Mouse (Mus musculus) midbrain, embryonic 16.5 days (tissue): ENCODE results near the gene Pcid2. TPM values are rescaled to one million over a fixed set of nuclear protein-coding genes. Genes with fewer than 3 reads are reported as not detected.

ENCODE experiments used
- ATAC-seq: fragments of 200-750 bp; cut with Nextera tagmentation; 2 replicates; pipeline ENCODE4 v1.8.0; 2017; ENCODE audit warnings: moderate TSS enrichment
- H3K27ac ChIP-seq: fragments of 300-500 bp; sonication (generic); 2 replicates; pipeline ENCODE4 v1.5.1; 2014; ENCODE audit warnings: mild to moderate bottlenecking, low read length, mixed read lengths
- H3K27me3 ChIP-seq: fragments of 300-500 bp; sonication (generic); 2 replicates; pipeline ENCODE4 v1.6.1; 2014; ENCODE audit warnings: low read depth, low read length, mixed read lengths; ENCODE audit not compliant: control insufficient read depth, insufficient read depth
- H3K36me3 ChIP-seq: fragments of 300-500 bp; sonication (generic); 2 replicates; pipeline ENCODE4 v1.6.1; 2014; ENCODE audit warnings: mild to moderate bottlenecking, low read length, moderate library complexity, mixed read lengths; ENCODE audit not compliant: control insufficient read depth, insufficient read depth
- H3K4me1 ChIP-seq: fragments of 300-500 bp; sonication (generic); 2 replicates; pipeline ENCODE4 v1.6.1; 2014; ENCODE audit warnings: mild to moderate bottlenecking, low read length, mixed read lengths; ENCODE audit not compliant: control insufficient read depth, insufficient read depth
- H3K4me2 ChIP-seq: fragments of 300-500 bp; sonication (generic); 2 replicates; pipeline ENCODE4 v1.6.1; 2014; ENCODE audit warnings: mild to moderate bottlenecking, low read length, mixed read lengths
- H3K4me3 ChIP-seq: fragments of 300-500 bp; sonication (generic); 2 replicates; pipeline ENCODE4 v1.5.1; 2014; ENCODE audit warnings: low read depth, mild to moderate bottlenecking, low read length, moderate library complexity, mixed read lengths
- H3K9ac ChIP-seq: fragments of 300-500 bp; sonication (generic); 2 replicates; pipeline ENCODE4 v1.6.1; 2014; ENCODE audit warnings: low read depth, low read length, mixed read lengths
- H3K9me3 ChIP-seq: fragments of 300-500 bp; sonication (generic); replicated peaks from 2 replicates; pipeline ENCODE4 v1.6.1; 2014; ENCODE audit warnings: mild to moderate bottlenecking, low read length, mixed read lengths; ENCODE audit not compliant: control insufficient read depth, poor library complexity, severe bottlenecking
- WGBS: fragments of 180-500 bp; shearing (Covaris S2); extraction: QIAGEN DNeasy Blood & Tissue Kit; methylation state at CpG from one replicate; pipeline ENCODE4 v1.1.7; 2014; 5-methylcytosine and 5-hydroxymethylcytosine counted together
- microRNA-seq: library from miRNA; unstranded; fragments of <30 nt; microRNA quantifications from one replicate; pipeline ENCODE4, GENCODE M21; 2017
- polyA plus RNA-seq: library from polyadenylated mRNA; unstranded; fragments of >200 nt; fragmentation: Nextera tagmentation; extraction: Ambion mirVana; gene quantifications from 2 replicates; pipeline ENCODE4 v1.2.1, GENCODE M21; 2015

Pcid2 gene
- polyA plus RNA-seq, 1 experiment from 2014 or later = 38.6 TPM

DNA sequence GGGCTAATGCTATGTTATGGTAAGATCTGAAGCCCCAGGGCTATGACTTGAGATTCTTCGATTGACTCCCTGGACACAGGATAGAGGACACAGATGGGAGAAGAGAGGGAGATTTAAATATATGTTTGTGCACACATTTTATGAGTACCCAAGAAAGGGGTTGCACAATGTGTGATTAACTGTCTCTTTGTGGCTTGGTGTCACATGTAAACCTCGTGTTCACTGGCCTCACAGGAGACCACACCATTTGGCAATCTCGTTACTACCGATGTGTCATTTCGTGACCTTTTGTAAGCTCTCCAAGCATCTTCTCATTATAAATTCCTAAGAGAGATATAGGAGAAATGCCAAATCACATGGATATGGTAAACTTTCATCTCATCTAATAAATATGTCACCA is 77.6 kb downstream of the Pcid2 start:
- WGBS = 93% methylated on average over 5 of the region's 5 CpGs

More for the DNA sequence above, 77.6 kb downstream of the Pcid2 start:
- no peaks in the 10 kb centered on the region for H3K9me3 ChIP-seq
- no peak for ATAC-seq
- no peak overlapping the region for H3K4me3 ChIP-seq
- H3K27me3 ChIP-seq = no peaks in the 10 kb centered on the region
- no peaks in the 10 kb centered on the region for H3K4me1 ChIP-seq
- no peak overlapping the region for H3K4me2 ChIP-seq
- no peak overlapping the region for H3K27ac ChIP-seq
- no peak overlapping the region for H3K9ac ChIP-seq
- no peaks in the 10 kb centered on the region; the same call in 1 of the 2 replicates for H3K36me3 ChIP-seq

Small RNA genes lying within 50 kb of the gene (microRNA-seq; reads per million reads assigned to microRNA genes)
- not detected for gene Mir7065

Other genes starting within 250 kb of the Pcid2 start
- 185 and 190 TPM in 2 replicates for gene Mcf2l, start 231.7 kb downstream of the Pcid2 start, polyA plus RNA-seq
- 0.15 TPM in 1 of 2 replicates, not detected in the other for gene F7, start 79.4 kb downstream of the Pcid2 start, polyA plus RNA-seq
- 0.12 and 0.25 TPM in 2 replicates for gene F10, start 68.2 kb downstream of the Pcid2 start, polyA plus RNA-seq
- 1.2 and 2.0 TPM in 2 replicates for gene Proz, start 44.5 kb downstream of the Pcid2 start, polyA plus RNA-seq
- gene Cul4a, start 162 bp upstream of the Pcid2 start, polyA plus RNA-seq = 72.9 and 77.1 TPM in 2 replicates
- gene Lamp1, start 53.7 kb upstream of the Pcid2 start, polyA plus RNA-seq = 263 and 294 TPM in 2 replicates
- gene Grtp1, start 95.2 kb upstream of the Pcid2 start, polyA plus RNA-seq = 16.9 and 19.7 TPM in 2 replicates
- 0.29 TPM in 1 of 2 replicates, not detected in the other for gene Adprhl1, start 148.7 kb upstream of the Pcid2 start, polyA plus RNA-seq
- 35.5 and 35.9 TPM in 2 replicates for gene Dcun1d2, start 182.7 kb upstream of the Pcid2 start, polyA plus RNA-seq
- gene Tmco3, start 182.7 kb upstream of the Pcid2 start, polyA plus RNA-seq = 45.1 and 54.1 TPM in 2 replicates
- 87.2 and 96.5 TPM in 2 replicates for gene Tfdp1, start 233.3 kb upstream of the Pcid2 start, polyA plus RNA-seq